Mouse (Mus musculus) left cerebral cortex, postnatal 10 days (tissue): ENCODE results near the gene Spesp1. TPM values are rescaled to one million over a fixed set of nuclear protein-coding genes. Genes with fewer than 3 reads are reported as not detected.

Experiments used
- DNase-seq, 2 experiments: peaks; one replicate each; pipeline ENCODE4 v3.0.0; 2021 to 2022; ENCODE audit warnings: low spot score in 2 of 2, mixed read lengths in 1 of 2; ENCODE audit errors: extremely low spot score in 1 of 2
- intact Hi-C: fragments of 180-260 bp; cut with DNase I; formaldehyde crosslinking; loops from one replicate; pipeline ENCODE4 v1.15.1; 2025
- microRNA-seq: library from miRNA; unstranded; fragments of <30 nt; microRNA quantifications from one replicate; pipeline ENCODE4 v1.2.0, GENCODE M21; 2022
- total RNA-seq, 2 experiments: library from RNA; stranded (reverse); gene quantifications; 2 replicates each; pipeline ENCODE4 v1.2.3; 2021

Gene Spesp1
- total RNA-seq, 2 experiments from 2014 or later = not detected

DNA sequence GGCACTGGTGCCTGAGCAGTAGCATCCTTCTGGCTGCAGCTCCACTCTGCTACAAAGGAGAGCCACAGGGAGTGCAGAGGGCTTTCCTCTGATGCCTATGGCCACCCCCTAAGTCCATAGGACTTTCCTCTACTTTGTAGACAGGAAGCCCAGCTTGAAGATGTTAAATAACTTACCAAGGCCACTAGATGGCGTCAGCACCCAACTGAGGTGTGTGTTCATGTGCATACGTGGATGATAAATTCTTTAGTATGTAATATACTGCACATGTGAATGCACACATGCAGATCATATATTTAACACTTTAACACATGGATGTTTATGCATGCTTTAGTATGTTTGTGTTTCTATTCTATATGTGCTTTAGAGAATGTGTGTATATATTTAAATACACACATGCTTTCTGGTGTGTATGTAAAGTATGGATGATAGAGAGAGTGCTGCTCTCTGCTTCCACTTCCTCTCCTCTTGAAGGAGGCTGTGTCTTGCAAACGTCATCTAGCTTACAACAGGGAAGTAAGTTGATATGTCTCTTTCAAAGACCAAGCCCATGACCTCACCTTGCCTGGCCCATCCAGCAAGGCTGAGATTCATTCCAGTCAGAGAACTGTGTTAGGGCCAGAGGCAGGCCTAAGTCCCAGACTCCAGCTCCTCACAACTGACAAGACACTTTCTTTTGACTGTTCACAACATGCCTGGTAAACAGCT is 28.1 kb downstream of the Spesp1 start:
- intact Hi-C loops = no loop called here
- no peak for DNase-seq

DNA sequence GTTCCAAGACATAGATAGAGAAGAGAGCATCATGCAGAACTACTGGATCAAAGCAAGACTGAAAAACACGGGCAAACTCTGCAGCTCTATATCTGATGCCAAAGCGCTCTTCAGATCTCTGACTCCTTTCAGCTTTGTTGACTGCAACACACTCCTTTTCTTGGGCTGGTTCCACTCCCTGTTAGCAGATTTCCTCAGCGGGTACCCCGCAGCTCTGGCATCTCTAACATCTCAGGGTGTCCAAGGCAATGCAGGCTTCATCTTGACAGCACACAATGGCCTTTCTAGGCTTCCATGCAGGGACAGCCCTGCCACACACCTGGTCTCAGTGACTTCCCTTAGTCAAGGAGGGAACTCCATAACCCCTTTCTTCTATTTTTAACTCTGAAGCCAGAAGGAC is 31.7 kb downstream of the Spesp1 start:
- DNase-seq = peak in 1 of 2 experiments; percentile 7
- intact Hi-C loops = no loop called here

DNA sequence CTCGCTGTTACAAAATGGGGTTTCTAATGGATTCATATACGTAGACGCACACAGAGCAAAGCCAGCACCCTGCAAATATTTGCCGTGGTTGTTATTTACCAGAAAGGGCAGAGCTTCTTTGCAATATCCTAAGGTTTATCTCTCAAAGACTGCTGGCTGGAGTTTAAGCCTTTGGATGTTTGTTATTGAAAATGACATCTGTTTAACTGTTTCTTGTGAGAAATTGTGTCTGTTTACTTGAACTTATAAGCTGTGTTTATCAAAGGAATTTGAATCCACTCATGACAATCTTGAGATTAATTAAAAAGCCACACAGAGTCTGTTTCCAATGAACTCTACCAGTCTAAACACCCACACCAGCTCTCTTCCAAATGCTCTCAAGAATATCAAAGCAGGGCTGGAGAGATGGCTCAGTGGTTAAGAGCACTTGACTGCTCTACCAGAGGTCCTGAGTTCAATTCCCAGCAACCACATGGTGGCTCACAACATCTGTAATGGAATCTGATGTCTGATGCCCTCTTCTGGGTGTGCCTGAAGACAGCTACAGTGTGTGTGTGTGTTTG is 35.5 kb downstream of the Spesp1 start:
- DNase-seq = no peak
- intact Hi-C loops = no loop called here

DNA sequence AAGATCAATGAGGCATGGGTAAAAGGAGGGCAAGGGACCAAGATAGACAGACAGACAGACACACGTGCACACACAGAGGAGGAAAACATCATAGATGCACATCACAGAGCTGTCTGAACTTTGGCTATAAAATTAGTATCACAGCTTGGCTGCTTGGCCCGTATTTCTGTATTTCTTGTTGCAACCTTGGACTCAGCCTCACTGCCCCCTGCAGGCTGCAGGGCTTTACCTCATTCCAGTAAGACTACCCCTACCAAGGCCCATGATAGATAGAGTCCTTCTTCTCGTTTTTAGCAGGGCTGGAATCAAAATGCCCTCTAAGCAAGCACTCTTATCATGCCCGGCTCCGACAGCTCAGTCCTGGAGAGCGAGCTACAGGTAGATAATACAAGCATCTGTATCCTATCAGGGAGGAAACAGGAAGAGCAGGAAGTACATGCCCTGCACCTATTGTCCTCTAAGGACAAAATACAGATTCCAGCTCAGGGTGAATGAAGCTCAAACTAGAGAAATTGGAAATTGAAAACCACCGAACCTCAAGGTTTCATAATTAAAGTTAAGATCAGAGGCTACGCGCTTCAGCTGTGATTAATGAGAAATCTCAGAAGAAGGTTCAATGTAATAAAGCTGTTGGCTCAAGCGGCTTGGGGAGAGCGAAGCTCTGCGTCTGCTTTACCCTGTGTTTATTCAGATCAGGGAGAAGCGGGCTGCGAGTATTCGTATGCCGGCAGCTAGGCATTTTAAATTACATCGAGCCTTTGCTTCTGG is 36.2 kb downstream of the Spesp1 start:
- intact Hi-C loops = no loop called here
- peak in 1 of 2 experiments; percentile 47 for DNase-seq

DNA sequence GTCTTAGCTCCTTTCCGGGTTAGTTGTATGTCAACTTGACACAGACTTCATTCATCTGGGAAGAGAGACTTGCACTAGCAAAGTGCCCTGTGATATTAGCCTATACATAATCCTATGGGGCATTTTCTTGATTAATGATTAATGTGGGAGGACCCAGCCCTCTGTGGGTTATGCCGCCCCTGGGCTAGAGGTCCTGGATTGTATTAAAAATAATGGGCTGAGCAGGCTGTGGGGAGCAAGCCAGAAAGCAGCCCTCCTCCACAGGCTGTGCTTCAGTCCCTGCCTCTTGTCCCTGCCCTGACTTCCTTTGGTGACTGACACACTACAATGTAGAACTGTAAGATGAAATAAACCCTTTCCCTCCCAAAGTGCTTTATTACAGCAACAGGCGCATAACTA is 37.4 kb downstream of the Spesp1 start:
- DNase-seq = no peak
- intact Hi-C loops = loop anchor here (1.0 to 5.0 kb wide), 5 partner anchors 107 to 296 kb away; partner anchors contain the start of gene Glce

DNA sequence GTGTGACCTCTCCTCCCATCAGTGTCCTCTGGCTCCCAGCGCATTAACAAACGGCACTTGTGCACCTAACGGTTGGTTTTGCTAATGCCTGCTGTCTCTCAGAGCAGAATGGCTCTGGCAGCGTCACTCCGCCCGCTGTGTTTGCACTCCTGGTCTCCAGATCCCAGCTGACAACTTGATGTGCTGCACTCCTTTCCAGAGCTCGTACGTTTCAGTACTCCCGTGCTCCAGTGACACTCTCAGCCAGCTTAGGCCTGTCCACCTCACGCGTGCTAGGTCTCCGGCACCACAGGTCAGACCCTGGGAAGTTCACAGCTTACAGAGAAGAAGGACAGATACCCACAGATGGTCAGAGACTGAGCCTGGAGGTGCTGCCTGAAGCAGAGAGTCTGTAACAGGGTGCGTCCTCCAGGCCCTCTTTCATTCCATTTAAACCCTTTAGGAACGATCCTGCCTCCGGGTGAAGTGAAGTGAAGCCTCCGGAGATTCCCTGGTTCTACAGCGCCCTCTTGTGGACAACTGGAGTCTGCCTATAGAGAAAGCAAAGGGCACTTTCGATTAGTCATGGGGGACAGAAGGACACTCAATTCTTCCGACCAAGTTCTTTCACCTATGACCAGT is 37.9 kb downstream of the Spesp1 start:
- intact Hi-C loops = loop anchor here (1.0 to 5.0 kb wide), 5 partner anchors 107 to 296 kb away; partner anchors contain the start of gene Glce
- peak; percentile 79 to 83 for DNase-seq

DNA sequence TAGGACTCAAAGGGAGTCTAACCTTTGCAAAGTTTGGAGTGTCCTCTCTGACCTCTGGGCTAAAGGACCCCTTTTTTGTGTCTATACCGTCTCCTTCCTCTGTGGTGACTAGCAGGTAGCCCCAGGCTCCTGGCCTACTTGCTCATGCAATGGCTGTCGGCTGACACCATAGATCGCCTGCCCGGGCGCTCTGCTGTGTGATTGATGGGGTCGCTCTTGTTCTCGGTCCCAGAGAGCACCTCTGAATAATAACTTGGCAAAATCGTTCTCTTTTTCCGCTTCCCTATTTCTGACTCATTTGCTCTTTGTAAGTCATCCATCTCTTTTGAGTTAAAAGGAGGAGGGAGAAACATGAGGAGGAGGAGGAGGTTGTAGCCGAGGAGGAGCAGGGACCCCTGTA is 42.0 kb downstream of the Spesp1 start:
- no peak for DNase-seq
- intact Hi-C loops = loop anchor here (5.0 kb wide), 2 partner anchors 103 to 118 kb away; partner anchors contain the start of gene Glce

DNA sequence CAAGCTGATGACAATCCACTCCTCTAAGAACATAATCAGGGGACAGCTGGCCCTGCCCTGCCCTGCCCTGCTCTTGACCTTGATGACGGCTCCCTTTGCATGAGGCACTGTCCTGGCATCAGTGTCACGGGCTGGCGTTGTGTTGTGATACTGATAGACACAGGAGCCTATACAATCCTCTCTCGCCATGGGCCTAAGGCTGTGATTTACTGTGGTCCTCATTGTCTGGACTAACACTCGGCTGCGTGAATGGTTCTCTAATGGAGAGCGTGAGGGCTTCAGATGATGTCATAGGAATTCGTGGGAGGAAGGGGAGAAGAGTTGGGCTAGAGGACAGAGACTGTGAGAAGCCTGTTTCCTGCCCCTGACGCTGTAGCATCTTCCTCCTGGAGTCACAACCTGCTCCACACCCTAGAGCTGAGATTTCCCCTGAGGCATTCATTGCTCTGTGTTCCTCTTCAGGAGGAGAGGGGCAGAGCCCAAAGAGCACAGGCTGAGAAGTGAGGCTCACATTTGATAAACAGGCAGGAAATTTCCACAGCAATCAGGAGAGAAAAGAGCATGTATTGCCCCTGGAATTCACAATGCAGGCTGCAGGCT is 44.5 kb downstream of the Spesp1 start:
- intact Hi-C loops = no loop called here

DNA sequence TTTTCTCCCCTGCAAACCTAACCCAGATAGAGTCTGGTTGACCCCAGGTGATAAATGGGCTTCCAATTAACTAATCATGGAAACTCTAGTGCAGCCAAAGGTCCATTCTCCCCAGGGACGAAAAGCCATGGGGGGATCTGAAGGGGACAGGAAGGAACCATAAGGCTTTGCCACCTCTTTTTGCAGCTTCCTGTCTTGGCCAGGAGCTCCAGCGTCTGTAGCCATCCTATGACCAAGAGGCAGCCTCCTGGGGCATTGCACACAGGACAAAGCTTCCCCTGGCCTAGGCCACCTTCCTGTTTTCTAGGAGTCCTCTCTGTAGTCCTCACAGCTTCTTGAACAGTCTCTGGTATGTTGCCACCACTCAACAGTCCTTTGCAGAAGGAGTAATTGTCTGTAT is 46.5 kb downstream of the Spesp1 start:
- intact Hi-C loops = no loop called here

More for the DNA sequence above, 44.5 kb downstream of the Spesp1 start:
- DNase-seq = no peak

DNA sequence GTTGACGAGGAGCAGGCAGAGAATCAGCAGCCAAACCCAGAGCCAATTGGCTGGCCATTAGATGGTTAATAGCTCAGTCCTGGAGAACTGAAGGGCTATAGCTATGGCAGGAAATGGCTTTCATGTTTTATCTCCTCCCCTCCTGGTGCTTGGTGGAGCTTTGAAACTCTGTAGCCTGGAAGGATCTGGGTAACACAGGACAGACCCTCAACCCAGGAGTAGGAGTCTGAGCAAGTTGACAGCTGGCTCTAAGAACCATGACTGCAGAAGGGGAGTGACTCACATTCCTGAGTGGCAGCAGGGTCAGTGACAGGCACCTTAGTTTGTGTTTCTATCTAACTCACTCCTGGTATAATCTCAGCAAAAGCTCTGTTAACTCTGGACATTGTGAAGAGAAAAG is 49.4 kb downstream of the Spesp1 start:
- intact Hi-C loops = no loop called here
- DNase-seq = peak in 1 of 2 experiments; percentile 7

More for the DNA sequence above, 46.5 kb downstream of the Spesp1 start:
- peak in 1 of 2 experiments; percentile 10 for DNase-seq

DNA sequence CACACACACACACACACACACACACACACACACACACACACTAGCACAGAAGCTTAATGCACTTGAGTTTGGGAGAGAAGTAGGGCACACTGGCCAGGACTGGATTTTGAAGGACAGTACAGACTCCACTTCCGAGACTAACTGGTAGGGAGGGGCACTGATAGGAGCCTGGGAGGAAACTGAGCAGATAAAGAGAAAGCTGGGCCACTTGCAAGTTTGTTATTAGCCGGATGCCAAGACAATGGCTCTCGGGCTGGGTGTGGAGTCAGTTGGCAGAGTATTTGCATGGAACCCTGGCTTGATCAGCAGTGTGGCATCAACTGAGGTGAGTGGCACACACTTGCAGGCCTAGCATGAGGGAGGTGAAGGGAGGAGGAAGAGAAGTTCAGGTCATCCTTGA is 51.0 kb downstream of the Spesp1 start:
- DNase-seq = no peak
- intact Hi-C loops = no loop called here

DNA sequence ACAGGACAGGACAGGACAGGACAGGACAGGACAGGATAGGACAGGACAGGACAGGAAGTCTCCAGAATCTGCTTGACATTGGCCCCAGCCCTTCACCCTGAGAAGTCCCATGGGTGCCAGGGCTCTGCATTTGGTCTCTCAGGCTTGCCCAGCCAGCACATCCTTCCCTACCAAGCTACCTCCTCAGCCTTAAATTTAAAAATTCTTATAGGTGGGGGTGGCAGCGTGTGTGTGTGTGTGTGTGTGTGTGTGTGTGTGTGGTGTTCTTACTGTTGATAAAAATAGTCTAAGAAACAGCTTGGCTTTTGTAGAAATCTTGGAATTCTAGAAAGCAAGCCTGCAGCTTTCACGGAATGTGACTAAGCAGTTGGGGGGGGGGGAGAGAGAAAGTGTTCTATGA is 52.0 kb downstream of the Spesp1 start:
- intact Hi-C loops = no loop called here
- DNase-seq = peak in 1 of 2 experiments; percentile 59

DNA sequence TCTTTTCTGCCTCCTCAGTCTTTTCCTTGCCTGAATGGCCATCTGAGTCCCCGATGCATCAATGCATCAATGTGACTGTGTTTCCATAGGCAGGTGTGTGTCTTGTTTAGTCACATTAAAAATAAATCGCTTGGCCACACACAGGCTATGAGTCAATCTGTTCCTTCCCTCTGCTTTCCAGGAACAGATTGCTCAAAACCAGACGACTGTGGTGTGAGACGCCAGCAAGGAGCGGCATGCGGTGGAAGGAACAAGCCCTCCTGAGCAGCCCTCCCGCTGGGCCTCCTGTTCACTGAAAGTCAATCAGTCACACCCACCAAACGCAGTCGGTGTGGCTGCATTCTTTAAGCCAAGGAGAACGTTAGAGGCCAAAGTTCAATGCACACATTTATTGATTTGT is 59.5 kb downstream of the Spesp1 start:
- intact Hi-C loops = no loop called here
- peak; percentile 37 to 60 for DNase-seq

DNA sequence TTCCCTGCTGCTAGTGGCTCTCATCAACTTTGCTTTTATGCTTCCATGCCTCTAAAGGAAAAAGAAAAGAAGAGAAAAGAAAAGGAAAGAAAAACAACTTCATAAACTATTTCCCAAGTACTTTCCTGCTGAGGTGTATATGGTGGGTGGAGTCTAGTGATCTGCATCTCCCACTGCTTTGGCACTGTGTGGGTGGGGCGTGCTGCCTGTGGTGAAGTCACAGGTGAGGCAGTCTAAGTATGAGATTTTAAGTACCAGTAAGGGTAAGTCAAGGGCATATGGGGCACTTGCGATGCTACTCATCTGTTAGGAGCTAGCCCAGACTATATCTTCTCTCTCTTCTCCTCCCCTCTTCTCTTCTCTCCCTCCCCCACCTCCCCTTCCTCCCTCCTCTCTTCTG is 60.0 kb downstream of the Spesp1 start:
- intact Hi-C loops = no loop called here
- no peak for DNase-seq

Small RNA genes within 50 kb of the gene (microRNA-seq; reads per million reads assigned to microRNA genes)
- gene Gm25603 = not detected

Other genes starting within 250 kb of the Spesp1 start
- 10 to 100 TPM; 26.5 to 28.4 TPM for gene Glce, start 159.6 kb downstream of the Spesp1 start, total RNA-seq
- 100 to 1,000 TPM; 232 to 233 TPM for gene Anp32a, start 59.1 kb upstream of the Spesp1 start, total RNA-seq